Mouse (Mus musculus): ENCODE measurements around the gene Zfhx3.

GRCm38 (mm10) chr8:108788156-108788761 is 845.8 kb downstream of the Zfhx3 start:
- no peak for TF ChIP-seq CTCF (conservative IDR thresholded peaks at IDR 0.05; ENCODE audit: insufficient read depth, insufficient read length, low read depth, low read length)
- no peak for TF ChIP-seq POLR2A (IDR thresholded peaks at IDR 0.05; ENCODE audit: low read depth, low read length)

All from kidney, adult 2 months (tissue).